Mouse (Mus musculus) right cerebral cortex, adult 18-20 months (tissue): ENCODE measurements at regions not wholly inside any gene's neighbourhood (a gene's known extent, or its start where the extent isn't known, plus 50 kb on each side); places are given as distances from the start of the nearest gene placed in this dataset.

Source experiments
- DNase-seq: peaks from one replicate; pipeline ENCODE4 v3.0.0; 2022; ENCODE audit warnings: mixed read lengths

- DNase-seq, result no peak
These were observed 94.5 kb upstream of the 4930596D02Rik start for GRCm38 (mm10) chr14:35906313-35906712.

- peak; percentile 2 for DNase-seq
These were observed 73.0 kb upstream of the 4930596D02Rik start for GRCm38 (mm10) chr14:35884658-35885273.

GRCm38 (mm10) chr14:35874265-35874664 lies 62.5 kb upstream of the 4930596D02Rik start:
- no peak for DNase-seq
